Mouse (Mus musculus): ENCODE results near the gene Csnk1d. TPM values are rescaled to one million over a fixed set of nuclear protein-coding genes. Genes with fewer than 3 reads are reported as not detected.

Csnk1d gene
- polyA plus RNA-seq, 1 experiment: 106 TPM

- no peak for DNase-seq
- Histone ChIP-seq H3K27ac (ENCODE audit: control insufficient read depth, insufficient read depth, low read length) (no peak overlapping the region), H3K27me3 (ENCODE audit: control insufficient read depth, insufficient read depth, low read length) (no peaks in the 10 kb centered on the region), H3K36me3 (ENCODE audit: control insufficient read depth, insufficient read depth, low read length) (no peaks in the 10 kb centered on the region), H3K4me1 (replicated peaks; ENCODE audit: control insufficient read depth, insufficient read depth, low read length) (peaks cover 8% of the 10 kb centered on the region), H3K4me3 (ENCODE audit: control insufficient read depth, insufficient read depth, low read length) (no peak overlapping the region)
- TF ChIP-seq POLR2A (IDR thresholded peaks at IDR 0.05; ENCODE audit: control insufficient read depth, extremely low read depth, insufficient read depth, low read length, poor library complexity): no peak
- no peak for TF ChIP-seq CTCF (IDR thresholded peaks at IDR 0.05; ENCODE audit: borderline replicate concordance, control insufficient read depth, extremely low read depth, insufficient read depth, low read length, poor library complexity)
- whole genome bisulfite sequencing: 89% methylated on average over 1 of the region's 1 CpGs
These were observed 53.2 kb downstream of the Csnk1d start for GRCm38 (mm10) chr11:120937976-120938375.

- Histone ChIP-seq H3K36me3 (ENCODE audit: control insufficient read depth, insufficient read depth, low read length) (no peaks in the 10 kb centered on the region), H3K4me1 (replicated peaks; ENCODE audit: control insufficient read depth, insufficient read depth, low read length) (peaks cover 11% of the 10 kb centered on the region), H3K4me3 (ENCODE audit: control insufficient read depth, insufficient read depth, low read length) (peak within 1 kb of the TSS; percentile 71), H3K27ac (ENCODE audit: control insufficient read depth, insufficient read depth, low read length) (no peak within 1 kb of the TSS), H3K27me3 (ENCODE audit: control insufficient read depth, insufficient read depth, low read length) (no peaks in the 10 kb centered on the region)
- 12% methylated on average over 44 of the region's 44 CpGs for WGBS
- peak; percentile 78 for DNase-seq
- no peak for TF ChIP-seq POLR2A (IDR thresholded peaks at IDR 0.05; ENCODE audit: control insufficient read depth, extremely low read depth, insufficient read depth, low read length, poor library complexity)
- 0 out of 2 replicates have a peak, but pooled peaks have one; percentile 12 for TF ChIP-seq CTCF (IDR thresholded peaks at IDR 0.05; ENCODE audit: borderline replicate concordance, control insufficient read depth, extremely low read depth, insufficient read depth, low read length, poor library complexity)
These were observed 58.3 kb downstream of the Csnk1d start, which contains the start of gene Ccdc57 for GRCm38 (mm10) chr11:120932564-120933398. Gene Ccdc57 (minus strand): TSS chr11:120932872.

DNA sequence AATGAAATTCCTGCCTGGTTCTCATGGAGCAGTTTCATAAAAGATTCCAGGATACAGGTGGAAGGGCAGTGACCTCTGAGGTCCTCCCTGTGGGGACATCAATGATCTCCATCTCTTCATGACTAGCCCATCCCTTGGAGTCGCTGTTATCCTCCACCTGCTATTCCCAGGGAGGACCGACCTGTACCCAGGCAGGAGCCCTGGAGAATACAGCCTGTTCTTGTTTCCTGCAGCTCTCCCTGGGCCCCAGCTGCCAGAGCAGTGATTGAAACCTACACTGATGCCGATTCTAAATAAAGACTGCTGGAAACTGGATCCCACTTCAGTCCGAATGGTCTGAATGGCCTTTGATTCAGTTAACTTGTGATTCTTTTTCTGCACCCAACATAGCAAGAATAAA lies 59.7 kb downstream of the Csnk1d start:
- no peaks in the 10 kb centered on the region for H3K27me3 ChIP-seq (ENCODE audit: control insufficient read depth, insufficient read depth, low read length)
- peaks cover 11% of the 10 kb centered on the region for H3K4me1 ChIP-seq (replicated peaks; ENCODE audit: control insufficient read depth, insufficient read depth, low read length)
- 96% methylated on average over 4 of the region's 4 CpGs for WGBS
- H3K27ac ChIP-seq (ENCODE audit: control insufficient read depth, insufficient read depth, low read length): no peak overlapping the region
- no peaks in the 10 kb centered on the region for H3K36me3 ChIP-seq (ENCODE audit: control insufficient read depth, insufficient read depth, low read length)
- no peak for TF ChIP-seq CTCF (IDR thresholded peaks at IDR 0.05; ENCODE audit: borderline replicate concordance, control insufficient read depth, extremely low read depth, insufficient read depth, low read length, poor library complexity)
- TF ChIP-seq POLR2A (IDR thresholded peaks at IDR 0.05; ENCODE audit: control insufficient read depth, extremely low read depth, insufficient read depth, low read length, poor library complexity): no peak
- H3K4me3 ChIP-seq (ENCODE audit: control insufficient read depth, insufficient read depth, low read length): no peak overlapping the region
- no peak for DNase-seq

GRCm38 (mm10) chr11:120928468-120928867 lies 62.7 kb downstream of the Csnk1d start:
- H3K4me1 ChIP-seq (replicated peaks; ENCODE audit: control insufficient read depth, insufficient read depth, low read length): peaks cover 11% of the 10 kb centered on the region
- H3K36me3 ChIP-seq (ENCODE audit: control insufficient read depth, insufficient read depth, low read length): no peaks in the 10 kb centered on the region
- no peak for TF ChIP-seq POLR2A (IDR thresholded peaks at IDR 0.05; ENCODE audit: control insufficient read depth, extremely low read depth, insufficient read depth, low read length, poor library complexity)
- TF ChIP-seq CTCF (IDR thresholded peaks at IDR 0.05; ENCODE audit: borderline replicate concordance, control insufficient read depth, extremely low read depth, insufficient read depth, low read length, poor library complexity): no peak
- no peak overlapping the region for H3K27ac ChIP-seq (ENCODE audit: control insufficient read depth, insufficient read depth, low read length)
- no peak for DNase-seq
- 96% methylated on average over 4 of the region's 4 CpGs for WGBS
- no peaks in the 10 kb centered on the region for H3K27me3 ChIP-seq (ENCODE audit: control insufficient read depth, insufficient read depth, low read length)
- no peak overlapping the region for H3K4me3 ChIP-seq (ENCODE audit: control insufficient read depth, insufficient read depth, low read length)

DNA sequence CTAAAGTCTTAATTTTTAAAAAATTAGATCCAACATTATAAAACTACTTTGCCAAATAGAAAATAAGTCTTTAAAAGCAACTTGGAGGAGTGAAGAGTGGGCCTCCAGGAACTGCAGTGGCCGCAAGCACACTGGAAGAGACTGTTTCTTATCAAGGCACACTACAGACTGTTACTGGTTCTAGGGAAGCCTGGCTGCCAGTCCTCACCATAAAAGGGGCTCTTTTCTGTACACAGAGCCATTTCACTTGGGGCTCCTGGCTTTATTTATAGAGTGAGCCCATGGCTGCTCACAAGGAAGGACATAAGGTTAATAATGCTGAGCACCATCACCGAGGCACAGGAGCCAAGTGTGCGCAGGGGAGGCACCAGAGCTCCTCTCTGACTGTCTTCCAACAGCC lies 68.6 kb downstream of the Csnk1d start:
- H3K27me3 ChIP-seq (ENCODE audit: control insufficient read depth, insufficient read depth, low read length): no peaks in the 10 kb centered on the region
- no peaks in the 10 kb centered on the region for H3K4me1 ChIP-seq (replicated peaks; ENCODE audit: control insufficient read depth, insufficient read depth, low read length)
- H3K27ac ChIP-seq (ENCODE audit: control insufficient read depth, insufficient read depth, low read length): no peak overlapping the region
- WGBS: over 99% methylated on average over 3 of the region's 3 CpGs
- no peaks in the 10 kb centered on the region for H3K36me3 ChIP-seq (ENCODE audit: control insufficient read depth, insufficient read depth, low read length)
- no peak for DNase-seq
- TF ChIP-seq CTCF (IDR thresholded peaks at IDR 0.05; ENCODE audit: borderline replicate concordance, control insufficient read depth, extremely low read depth, insufficient read depth, low read length, poor library complexity) (no peak), POLR2A (IDR thresholded peaks at IDR 0.05; ENCODE audit: control insufficient read depth, extremely low read depth, insufficient read depth, low read length, poor library complexity) (no peak)
- no peak overlapping the region for H3K4me3 ChIP-seq (ENCODE audit: control insufficient read depth, insufficient read depth, low read length)

DNA sequence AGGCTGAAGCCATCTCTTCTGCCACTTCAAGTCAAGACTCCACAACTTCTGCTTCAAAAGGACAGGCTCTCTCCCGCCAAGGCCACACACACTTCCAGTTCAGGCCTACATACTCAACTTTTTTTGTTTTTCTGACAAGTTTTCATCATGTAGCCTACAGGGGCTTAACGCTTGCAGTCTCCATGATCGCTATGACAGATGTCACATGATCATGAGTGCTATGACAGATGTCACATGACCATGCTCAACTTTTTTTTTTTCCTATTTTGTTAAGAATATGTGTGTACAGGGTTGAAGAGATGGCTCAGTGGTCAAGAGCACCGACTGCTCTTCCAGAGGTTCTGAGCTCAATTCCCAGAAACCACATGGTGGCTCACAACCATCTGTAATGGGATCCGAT lies 73.4 kb downstream of the Csnk1d start:
- no peak for DNase-seq
- no peaks in the 10 kb centered on the region for H3K27me3 ChIP-seq (ENCODE audit: control insufficient read depth, insufficient read depth, low read length)
- no peak overlapping the region for H3K4me3 ChIP-seq (ENCODE audit: control insufficient read depth, insufficient read depth, low read length)
- no peak for TF ChIP-seq POLR2A (IDR thresholded peaks at IDR 0.05; ENCODE audit: control insufficient read depth, extremely low read depth, insufficient read depth, low read length, poor library complexity)
- TF ChIP-seq CTCF (IDR thresholded peaks at IDR 0.05; ENCODE audit: borderline replicate concordance, control insufficient read depth, extremely low read depth, insufficient read depth, low read length, poor library complexity): no peak
- H3K4me1 ChIP-seq (replicated peaks; ENCODE audit: control insufficient read depth, insufficient read depth, low read length): peaks cover 3% of the 10 kb centered on the region
- 96% methylated on average over 5 of the region's 5 CpGs for WGBS
- no peaks in the 10 kb centered on the region for H3K36me3 ChIP-seq (ENCODE audit: control insufficient read depth, insufficient read depth, low read length)
- no peak overlapping the region for H3K27ac ChIP-seq (ENCODE audit: control insufficient read depth, insufficient read depth, low read length)

All from thymus, adult 2 months (tissue).